Mouse (Mus musculus): ENCODE results near the gene Fam83c. TPM values are rescaled to one million over a fixed set of nuclear protein-coding genes. Genes with fewer than 3 reads are reported as not detected.
"Not testable (repeated sequence)": the region's sequence is repeated elsewhere in the genome, so short reads cannot be mapped to it uniquely, and the experiment has no call there.

The Fam83c gene
- polyA plus RNA-seq, 1 experiment from 2014 or later, result 0.13 TPM

DNA sequence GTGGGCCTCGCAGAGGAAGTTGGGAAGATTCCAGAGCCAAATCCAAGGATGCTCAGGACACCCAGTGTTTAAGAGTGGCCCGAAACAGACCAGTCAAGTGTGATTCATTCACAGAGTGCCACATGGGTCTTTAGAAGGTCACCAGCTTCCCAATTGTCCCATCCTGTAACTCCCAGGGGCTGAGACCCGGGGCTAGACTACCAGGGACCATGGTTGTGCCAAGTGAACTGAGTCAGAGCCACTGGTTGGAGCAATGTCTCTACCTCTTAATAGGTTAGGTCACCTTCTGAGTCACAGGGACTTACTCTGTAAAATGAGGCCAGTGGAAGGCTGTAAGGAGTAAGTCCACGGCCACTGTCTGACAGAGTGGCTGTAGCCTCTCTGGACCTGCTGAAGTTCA, 4.3 kb upstream of the Fam83c start:
- no peak overlapping the region for H3K4me2 ChIP-seq (ENCODE audit: low read length)
- no peak for ATAC-seq

DNA sequence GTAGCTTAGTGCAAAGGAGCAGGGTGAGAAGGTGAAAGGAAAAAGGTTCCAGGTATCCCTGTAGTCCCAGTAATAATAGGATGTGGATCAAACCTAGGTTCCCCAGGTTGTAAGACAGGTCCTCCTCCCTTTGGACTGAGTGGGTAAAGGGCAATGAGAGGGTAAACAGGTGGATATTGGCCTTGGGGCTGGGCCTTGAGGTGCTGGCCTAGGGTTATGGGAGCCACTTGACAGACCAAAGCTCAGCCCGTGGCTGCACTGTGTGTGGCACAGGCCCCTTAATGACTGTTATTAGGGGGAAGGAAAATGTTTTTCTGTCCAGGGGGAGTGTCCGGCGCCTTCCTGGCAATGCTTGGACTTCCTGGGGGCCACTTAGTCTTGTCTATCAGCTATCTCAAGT, 3.3 kb upstream of the Fam83c start:
- DNase-seq (ENCODE audit: low spot score) (no peak), ATAC-seq (no peak)
- WGBS, result 72% methylated on average over 3 of the region's 3 CpGs
- no peak overlapping the region for H3K27ac ChIP-seq (ENCODE audit: low read depth, low read length)
- no peaks in the 10 kb centered on the region for H3K27me3 ChIP-seq (replicated peaks; ENCODE audit: control insufficient read depth, insufficient read depth, low read length)
- no peaks in the 10 kb centered on the region for H3K36me3 ChIP-seq (ENCODE audit: control insufficient read depth, insufficient read depth, low read length)
- no peaks in the 10 kb centered on the region for H3K4me1 ChIP-seq (ENCODE audit: control insufficient read depth, insufficient read depth, low read length)
- H3K9ac ChIP-seq (ENCODE audit: low read length), result no peak overlapping the region
- no peaks in the 10 kb centered on the region for H3K9me3 ChIP-seq (replicated peaks; ENCODE audit: control insufficient read depth, low read length)
- H3K4me3 ChIP-seq (ENCODE audit: low read depth, low read length), result no peak overlapping the region
- H3K4me2 ChIP-seq (ENCODE audit: low read length), result no peak overlapping the region

More for the DNA sequence above, 4.3 kb upstream of the Fam83c start:
- Histone ChIP-seq H3K36me3 (ENCODE audit: control insufficient read depth, insufficient read depth, low read length) (no peaks in the 10 kb centered on the region), H3K27me3 (replicated peaks; ENCODE audit: control insufficient read depth, insufficient read depth, low read length) (no peaks in the 10 kb centered on the region), H3K9ac (ENCODE audit: low read length) (no peak overlapping the region), H3K27ac (ENCODE audit: low read depth, low read length) (no peak overlapping the region), H3K4me1 (ENCODE audit: control insufficient read depth, insufficient read depth, low read length) (no peaks in the 10 kb centered on the region), H3K9me3 (replicated peaks; ENCODE audit: control insufficient read depth, low read length) (no peaks in the 10 kb centered on the region), H3K4me3 (ENCODE audit: low read depth, low read length) (no peak overlapping the region)
- WGBS, result 85% methylated on average over 4 of the region's 4 CpGs
- no peak for DNase-seq (ENCODE audit: low spot score)

DNA sequence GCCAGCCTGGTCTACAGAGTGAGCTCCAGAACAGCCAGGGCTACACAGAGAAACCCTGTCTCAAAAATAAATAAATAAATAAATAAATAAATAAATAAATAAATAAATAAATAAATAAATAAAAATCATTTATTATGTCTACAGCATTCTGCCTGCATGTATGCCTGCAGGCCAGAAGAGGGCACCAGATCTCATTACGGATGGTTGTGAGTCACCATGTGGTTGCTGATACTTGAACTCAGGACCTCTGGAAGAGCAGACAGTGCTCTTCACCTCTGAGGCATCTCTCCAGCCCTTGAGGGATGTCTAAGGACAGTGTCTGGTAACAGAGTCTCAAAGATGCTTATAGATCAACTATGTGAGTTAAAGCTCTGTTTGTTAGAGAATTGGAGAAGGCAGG, 2.6 kb downstream of the Fam83c start:
- H3K4me2 ChIP-seq (ENCODE audit: low read length); H3K4me1 ChIP-seq (ENCODE audit: control insufficient read depth, insufficient read depth, low read length); H3K9ac ChIP-seq (ENCODE audit: low read length); ATAC-seq; H3K4me3 ChIP-seq (ENCODE audit: low read depth, low read length); H3K27me3 ChIP-seq (replicated peaks; ENCODE audit: control insufficient read depth, insufficient read depth, low read length); DNase-seq (ENCODE audit: low spot score); H3K36me3 ChIP-seq (ENCODE audit: control insufficient read depth, insufficient read depth, low read length); H3K27ac ChIP-seq (ENCODE audit: low read depth, low read length); H3K9me3 ChIP-seq (replicated peaks; ENCODE audit: control insufficient read depth, low read length): not testable (repeated sequence)
- 70% methylated on average over 1 of the region's 1 CpGs for WGBS

DNA sequence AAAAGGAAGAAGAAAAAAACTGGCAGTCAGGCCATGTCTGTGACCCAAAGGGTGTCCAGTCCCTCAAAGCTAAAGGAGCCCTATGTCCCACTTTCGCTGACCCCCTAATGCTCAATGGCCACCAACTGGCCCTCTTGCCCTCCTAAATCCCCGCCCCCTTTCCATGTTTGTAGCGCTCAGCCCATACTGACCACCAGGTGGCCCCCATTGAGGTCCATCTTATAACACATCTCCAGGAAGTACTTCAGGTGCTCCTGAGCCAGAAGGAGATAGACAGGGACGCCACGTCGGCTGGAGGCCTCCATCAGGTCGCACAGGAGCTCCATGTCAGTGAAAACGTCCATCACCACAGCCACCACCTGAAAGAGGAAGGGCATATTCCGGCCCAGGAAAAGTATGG, 3.4 kb downstream of the Fam83c start:
- Histone ChIP-seq H3K4me3 (ENCODE audit: low read depth, low read length) (no peak overlapping the region), H3K4me2 (ENCODE audit: low read length) (no peak overlapping the region), H3K27me3 (replicated peaks; ENCODE audit: control insufficient read depth, insufficient read depth, low read length) (no peaks in the 10 kb centered on the region), H3K27ac (ENCODE audit: low read depth, low read length) (no peak overlapping the region), H3K9ac (ENCODE audit: low read length) (no peak overlapping the region), H3K36me3 (ENCODE audit: control insufficient read depth, insufficient read depth, low read length) (no peaks in the 10 kb centered on the region), H3K4me1 (ENCODE audit: control insufficient read depth, insufficient read depth, low read length) (peaks cover 3% of the 10 kb centered on the region; the same call in 1 of the 2 replicates), H3K9me3 (replicated peaks; ENCODE audit: control insufficient read depth, low read length) (no peaks in the 10 kb centered on the region)
- WGBS, result 64% methylated on average over 9 of the region's 9 CpGs
- no peak for DNase-seq (ENCODE audit: low spot score)
- ATAC-seq, result no peak

DNA sequence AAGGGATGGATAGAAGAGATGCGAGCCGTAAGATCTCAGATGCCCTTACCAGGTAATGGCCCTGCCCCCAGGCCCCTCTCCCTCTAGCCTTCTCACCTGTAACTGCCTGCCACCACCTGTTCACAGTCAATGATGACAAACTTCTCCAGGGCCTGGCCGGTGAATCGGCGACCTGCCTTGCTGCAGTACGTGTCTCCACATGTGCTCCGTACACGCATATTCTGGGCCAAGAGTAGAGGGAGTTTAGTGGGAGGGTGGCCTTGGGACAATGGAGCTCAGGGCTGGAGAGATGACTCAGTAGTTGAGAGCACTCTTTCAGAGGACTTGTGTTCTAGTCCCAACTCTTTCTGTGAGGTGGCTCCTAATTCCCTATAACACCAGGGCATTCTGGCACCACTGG, 3.8 kb downstream of the Fam83c start:
- ATAC-seq, result no peak
- Histone ChIP-seq H3K4me3 (ENCODE audit: low read depth, low read length) (no peak overlapping the region), H3K9ac (ENCODE audit: low read length) (no peak overlapping the region), H3K4me2 (ENCODE audit: low read length) (no peak overlapping the region), H3K9me3 (replicated peaks; ENCODE audit: control insufficient read depth, low read length) (no peaks in the 10 kb centered on the region), H3K27ac (ENCODE audit: low read depth, low read length) (no peak overlapping the region), H3K36me3 (ENCODE audit: control insufficient read depth, insufficient read depth, low read length) (no peaks in the 10 kb centered on the region), H3K4me1 (ENCODE audit: control insufficient read depth, insufficient read depth, low read length) (peaks cover 4% of the 10 kb centered on the region; the same call in 1 of the 2 replicates), H3K27me3 (replicated peaks; ENCODE audit: control insufficient read depth, insufficient read depth, low read length) (no peaks in the 10 kb centered on the region)
- 92% methylated on average over 8 of the region's 8 CpGs for WGBS
- DNase-seq (ENCODE audit: low spot score), result no peak

DNA sequence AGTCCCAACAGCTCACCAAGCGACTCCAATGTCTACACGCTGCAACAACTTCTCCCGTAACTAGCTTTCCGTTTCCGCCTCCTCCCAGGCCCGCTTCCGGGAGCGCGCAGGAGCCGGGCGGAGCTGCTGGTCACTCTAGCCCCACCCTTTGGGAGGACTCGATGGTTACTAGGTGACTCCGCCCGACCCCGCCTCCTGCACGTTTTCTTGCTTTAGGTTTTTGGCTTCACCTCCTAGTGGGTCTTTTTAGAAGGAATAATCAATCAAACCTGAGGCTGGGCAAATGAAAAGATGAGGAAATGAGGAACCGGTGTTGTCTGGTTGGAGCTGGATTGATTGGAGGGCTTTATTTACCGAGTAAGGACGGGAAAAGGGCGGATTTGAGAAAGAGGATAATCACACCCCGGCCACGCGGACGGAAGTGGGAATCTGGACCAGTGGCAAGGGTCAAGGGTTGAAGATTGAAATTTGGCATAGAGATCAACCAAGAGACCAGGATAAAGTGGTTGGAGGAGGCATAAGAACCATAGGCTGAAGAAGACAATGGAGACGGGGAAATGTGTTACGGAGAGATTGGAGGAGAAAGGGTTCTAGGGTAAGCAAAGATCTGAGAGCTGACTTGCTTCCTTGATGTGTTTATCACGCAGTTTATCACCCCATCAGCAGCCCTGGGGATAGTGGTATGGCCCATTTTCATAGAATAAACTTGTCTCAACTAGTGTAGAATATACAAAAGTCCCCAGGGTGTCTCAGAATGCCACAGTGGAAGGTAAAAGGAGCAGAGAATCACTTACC, 7.8 kb downstream of the Fam83c start, which contains the start of gene Eif6:
TSS of gene Eif6 (minus strand) at position 296 of the 795 bp plus-strand sequence.
- ATAC-seq (peak; percentile 97), DNase-seq (ENCODE audit: low spot score) (peak; percentile 95)
- Histone ChIP-seq H3K4me1 (ENCODE audit: control insufficient read depth, insufficient read depth, low read length) (peaks cover 8% of the 10 kb centered on the region; the same call in 1 of the 2 replicates), H3K9ac (ENCODE audit: low read length) (peak within 1 kb of the TSS; percentile 77), H3K4me3 (ENCODE audit: low read depth, low read length) (peak within 1 kb of the TSS; percentile 86), H3K9me3 (replicated peaks; ENCODE audit: control insufficient read depth, low read length) (no peaks in the 10 kb centered on the region), H3K27ac (ENCODE audit: low read depth, low read length) (peak within 1 kb of the TSS; percentile 53; the same call in 1 of the 2 replicates), H3K4me2 (ENCODE audit: low read length) (peak within 1 kb of the TSS; percentile 74), H3K27me3 (replicated peaks; ENCODE audit: control insufficient read depth, insufficient read depth, low read length) (no peaks in the 10 kb centered on the region), H3K36me3 (ENCODE audit: control insufficient read depth, insufficient read depth, low read length) (peaks cover 22% of the 10 kb centered on the region)
- 3% methylated on average over 27 of the region's 27 CpGs for WGBS

DNA sequence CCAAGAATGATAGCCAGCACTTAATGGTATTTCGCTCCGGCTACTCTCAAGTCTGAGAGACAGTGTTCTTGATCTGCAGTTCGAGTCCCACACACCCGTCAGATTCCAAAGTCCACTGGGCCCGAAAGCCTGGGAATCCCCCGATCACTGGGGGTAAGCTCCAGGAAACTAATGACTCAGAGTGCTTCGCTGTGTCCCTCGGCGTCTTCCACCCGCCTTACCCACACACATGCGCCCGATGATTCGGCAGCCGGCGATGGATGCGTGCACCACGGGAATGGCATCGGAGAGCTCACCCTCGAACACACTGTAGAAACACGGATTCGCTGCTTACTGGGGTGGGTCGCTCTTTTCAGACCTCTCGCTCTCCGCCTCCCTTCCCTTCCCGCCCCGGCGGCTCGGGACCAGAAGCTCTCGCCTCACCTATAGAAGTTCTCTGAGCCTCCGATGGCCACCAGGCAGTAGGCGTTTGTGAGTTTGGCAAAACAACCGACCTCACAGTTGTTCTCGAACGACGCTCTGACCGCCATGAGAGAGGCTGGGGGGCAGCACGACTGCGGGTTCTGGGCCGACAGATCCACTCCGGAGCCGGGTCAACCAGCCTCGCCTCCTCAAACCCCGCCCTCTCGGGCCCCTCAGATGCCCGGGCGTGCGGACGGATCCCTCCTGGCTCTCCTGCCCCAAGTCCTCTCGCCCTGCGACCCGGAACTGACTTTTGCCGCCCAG, 8.6 kb downstream of the Fam83c start:
- no peak for DNase-seq (ENCODE audit: low spot score)
- H3K4me3 ChIP-seq (ENCODE audit: low read depth, low read length), result peak overlapping the region; percentile 86
- H3K4me1 ChIP-seq (ENCODE audit: control insufficient read depth, insufficient read depth, low read length), result peaks cover 8% of the 10 kb centered on the region; the same call in 1 of the 2 replicates
- ATAC-seq, result peak; percentile 13
- H3K27ac ChIP-seq (ENCODE audit: low read depth, low read length), result peak overlapping the region; percentile 53; the same call in 1 of the 2 replicates
- no peaks in the 10 kb centered on the region for H3K9me3 ChIP-seq (replicated peaks; ENCODE audit: control insufficient read depth, low read length)
- peak overlapping the region; percentile 74 for H3K4me2 ChIP-seq (ENCODE audit: low read length)
- peaks cover 29% of the 10 kb centered on the region for H3K36me3 ChIP-seq (ENCODE audit: control insufficient read depth, insufficient read depth, low read length)
- no peaks in the 10 kb centered on the region for H3K27me3 ChIP-seq (replicated peaks; ENCODE audit: control insufficient read depth, insufficient read depth, low read length)
- WGBS, result 2% methylated on average over 52 of the region's 52 CpGs
- H3K9ac ChIP-seq (ENCODE audit: low read length), result peak overlapping the region; percentile 77

DNA sequence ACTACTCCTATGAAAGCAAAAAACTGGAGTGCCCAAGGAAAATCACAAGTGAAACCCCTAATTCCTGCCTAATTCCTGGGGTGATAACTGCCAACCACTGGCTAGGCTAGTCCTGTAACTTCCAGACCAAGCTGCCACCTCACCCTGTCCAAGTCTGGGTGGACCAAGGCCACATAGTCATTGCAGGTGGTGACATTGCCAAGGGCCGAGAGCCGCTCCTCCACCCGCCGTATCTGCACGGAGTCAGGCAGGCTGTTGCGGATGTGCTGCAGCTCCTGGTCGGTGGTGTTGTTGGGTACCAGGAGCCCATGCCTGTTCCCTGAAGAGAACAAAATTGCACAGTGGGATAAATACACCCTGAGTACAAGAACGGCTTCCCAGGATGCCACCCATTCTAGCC, 10.9 kb downstream of the Fam83c start:
- ATAC-seq (no peak), DNase-seq (ENCODE audit: low spot score) (no peak)
- Histone ChIP-seq H3K27ac (ENCODE audit: low read depth, low read length) (no peak overlapping the region), H3K9ac (ENCODE audit: low read length) (no peak overlapping the region), H3K4me1 (ENCODE audit: control insufficient read depth, insufficient read depth, low read length) (peaks cover 13% of the 10 kb centered on the region), H3K27me3 (replicated peaks; ENCODE audit: control insufficient read depth, insufficient read depth, low read length) (no peaks in the 10 kb centered on the region), H3K4me2 (ENCODE audit: low read length) (no peak overlapping the region), H3K4me3 (ENCODE audit: low read depth, low read length) (no peak overlapping the region), H3K36me3 (ENCODE audit: control insufficient read depth, insufficient read depth, low read length) (peaks cover 47% of the 10 kb centered on the region), H3K9me3 (replicated peaks; ENCODE audit: control insufficient read depth, low read length) (no peaks in the 10 kb centered on the region)
- WGBS, result 94% methylated on average over 8 of the region's 8 CpGs

DNA sequence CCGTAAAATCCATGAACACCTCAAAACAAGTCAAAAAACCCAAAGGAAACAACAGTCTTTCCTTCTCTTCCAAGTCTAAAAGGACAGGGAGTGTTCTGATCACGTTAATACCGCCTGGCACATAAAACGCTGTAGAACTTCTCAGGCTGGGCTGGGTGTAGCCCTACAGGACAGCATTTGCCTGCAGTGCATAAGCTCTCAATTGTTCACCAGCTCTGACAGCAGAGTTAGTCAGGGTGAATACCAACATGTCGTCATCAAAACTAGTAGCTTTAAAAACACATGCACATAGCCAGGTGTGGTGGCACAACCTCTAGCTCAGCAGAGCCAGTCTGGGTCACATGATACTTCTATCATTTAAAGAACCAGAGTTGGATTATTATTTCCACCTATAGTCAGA, 13.9 kb downstream of the Fam83c start:
- H3K4me3 ChIP-seq (ENCODE audit: low read depth, low read length), result no peak overlapping the region
- peaks cover 50% of the 10 kb centered on the region for H3K36me3 ChIP-seq (ENCODE audit: control insufficient read depth, insufficient read depth, low read length)
- H3K9me3 ChIP-seq (replicated peaks; ENCODE audit: control insufficient read depth, low read length), result no peaks in the 10 kb centered on the region
- H3K27ac ChIP-seq (ENCODE audit: low read depth, low read length), result no peak overlapping the region
- H3K27me3 ChIP-seq (replicated peaks; ENCODE audit: control insufficient read depth, insufficient read depth, low read length), result no peaks in the 10 kb centered on the region
- WGBS, result 90% methylated on average over 5 of the region's 5 CpGs
- no peak overlapping the region for H3K9ac ChIP-seq (ENCODE audit: low read length)
- H3K4me1 ChIP-seq (ENCODE audit: control insufficient read depth, insufficient read depth, low read length), result peaks cover 10% of the 10 kb centered on the region
- DNase-seq (ENCODE audit: low spot score), result no peak
- ATAC-seq, result no peak
- H3K4me2 ChIP-seq (ENCODE audit: low read length), result no peak overlapping the region

Data from forebrain, embryonic 14.5 days (tissue).